Mouse (Mus musculus): ENCODE data around the gene Ticrr. TPM values are rescaled to one million over a fixed set of nuclear protein-coding genes. Genes with fewer than 3 reads are reported as not detected.

Gene Ticrr
- polyA plus RNA-seq, 1 experiment from 2014 or later = 5.3 TPM

Other genes starting within 250 kb of the Ticrr start
- gene Polg, start 193.8 kb upstream of the Ticrr start, polyA plus RNA-seq (2015; fragmentation: Nextera tagmentation; extraction: Ambion mirVana) = 15.4 and 18.5 TPM in 2 replicates
- 0.09 TPM in 1 of 2 replicates, not detected in the other for gene Rhcg, start 42.5 kb upstream of the Ticrr start, polyA plus RNA-seq (2015; fragmentation: Nextera tagmentation; extraction: Ambion mirVana)
- gene Kif7, start 55.5 kb downstream of the Ticrr start, polyA plus RNA-seq (2015; fragmentation: Nextera tagmentation; extraction: Ambion mirVana) = 0.35 and 0.41 TPM in 2 replicates
- gene Plin1, start 72.7 kb downstream of the Ticrr start, polyA plus RNA-seq (2015; fragmentation: Nextera tagmentation; extraction: Ambion mirVana) = not detected in 2 replicates
- 1.6 and 1.9 TPM in 2 replicates for gene Pex11a, start 82.9 kb downstream of the Ticrr start, polyA plus RNA-seq (2015; fragmentation: Nextera tagmentation; extraction: Ambion mirVana)
- 0.08 and 0.12 TPM in 2 replicates for gene Wdr93, start 83.0 kb downstream of the Ticrr start, polyA plus RNA-seq (2015; fragmentation: Nextera tagmentation; extraction: Ambion mirVana)
- not detected in 2 replicates for gene Mesp1, start 133.6 kb downstream of the Ticrr start, polyA plus RNA-seq (2015; fragmentation: Nextera tagmentation; extraction: Ambion mirVana)
- 0.08 and 0.09 TPM in 2 replicates for gene Mesp2, start 150.5 kb downstream of the Ticrr start, polyA plus RNA-seq (2015; fragmentation: Nextera tagmentation; extraction: Ambion mirVana)
- 10.9 and 17.1 TPM in 2 replicates for gene Anpep, start 200.9 kb downstream of the Ticrr start, polyA plus RNA-seq (2015; fragmentation: Nextera tagmentation; extraction: Ambion mirVana)

All from liver, embryonic 13.5 days (tissue).